Mouse (Mus musculus) midbrain, embryonic 13.5 days (tissue): ENCODE measurements around the gene Ctf2. TPM values are rescaled to one million over a fixed set of nuclear protein-coding genes. Genes with fewer than 3 reads are reported as not detected.
A peak's percentile ranks its signal among the peaks of the same experiment; 100 is the strongest.

Source experiments
- ATAC-seq: fragments of 200-750 bp; cut with Nextera tagmentation; 2 replicates; pipeline ENCODE4 v1.8.0; 2017; ENCODE audit warnings: mild to moderate bottlenecking, moderate TSS enrichment, moderate library complexity
- H3K27ac ChIP-seq: fragments of 300-500 bp; sonication (generic); 2 replicates; pipeline ENCODE4 v1.5.1; 2015; ENCODE audit warnings: inconsistent platforms, mild to moderate bottlenecking, moderate library complexity
- H3K27me3 ChIP-seq: fragments of 300-500 bp; sonication (generic); 2 replicates; pipeline ENCODE4 v1.6.1; 2015; ENCODE audit warnings: mild to moderate bottlenecking, inconsistent platforms
- H3K36me3 ChIP-seq: fragments of 300-500 bp; sonication (generic); 2 replicates; pipeline ENCODE4 v1.6.1; 2015; ENCODE audit warnings: mild to moderate bottlenecking, inconsistent platforms
- H3K4me1 ChIP-seq: fragments of 300-500 bp; sonication (generic); replicated peaks from 2 replicates; pipeline ENCODE4 v1.6.1; 2015; ENCODE audit warnings: inconsistent platforms
- H3K4me2 ChIP-seq: fragments of 300-500 bp; sonication (generic); replicated peaks from 2 replicates; pipeline ENCODE4 v1.6.1; 2015; ENCODE audit warnings: moderate library complexity, mild to moderate bottlenecking, inconsistent platforms
- H3K4me3 ChIP-seq: fragments of 300-500 bp; sonication (generic); replicated peaks from 2 replicates; pipeline ENCODE4 v1.5.1; 2015; ENCODE audit warnings: mild to moderate bottlenecking, inconsistent platforms
- H3K9ac ChIP-seq: fragments of 300-500 bp; sonication (generic); replicated peaks from 2 replicates; pipeline ENCODE4 v1.6.1; 2015; ENCODE audit warnings: mild to moderate bottlenecking, inconsistent platforms
- H3K9me3 ChIP-seq: fragments of 300-500 bp; sonication (generic); 2 replicates; pipeline ENCODE4 v1.6.1; 2016; ENCODE audit warnings: mild to moderate bottlenecking, inconsistent platforms
- WGBS: fragments of 180-500 bp; shearing (Covaris S2); methylation state at CpG from one replicate; pipeline ENCODE4 v1.1.7; 2015; 5-methylcytosine and 5-hydroxymethylcytosine counted together
- polyA plus RNA-seq: library from polyadenylated mRNA; unstranded; fragments of >200 nt; fragmentation: Nextera tagmentation; extraction: Ambion mirVana; gene quantifications from 2 replicates; pipeline ENCODE4 v1.2.1, GENCODE M21; 2015

Gene Ctf2
- polyA plus RNA-seq, 1 experiment from 2014 or later: 0.17 TPM

DNA sequence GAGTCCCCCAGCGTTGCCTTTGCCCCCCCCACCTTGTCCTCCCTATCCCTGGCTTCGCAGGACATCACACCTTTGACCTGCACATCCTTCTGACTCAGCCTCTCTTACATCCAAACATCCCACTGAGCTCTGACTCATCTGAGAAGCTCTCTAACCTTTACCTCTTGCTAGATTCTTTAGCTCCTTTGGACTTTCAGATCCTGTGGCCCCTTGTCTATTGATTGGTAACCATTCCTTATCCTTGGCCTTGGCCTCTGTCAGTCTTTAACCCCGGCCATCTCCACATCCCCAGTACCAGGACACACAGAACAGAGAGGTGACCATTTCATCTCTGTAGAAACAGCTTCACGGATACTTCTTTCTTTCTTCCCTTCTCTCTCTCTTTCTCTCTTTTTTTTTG, 1.8 kb downstream of the Ctf2 start:
- Histone ChIP-seq H3K4me3 (no peak overlapping the region), H3K4me2 (no peak overlapping the region), H3K9me3 (no peaks in the 10 kb centered on the region), H3K27me3 (no peaks in the 10 kb centered on the region), H3K9ac (no peak overlapping the region), H3K4me1 (no peaks in the 10 kb centered on the region), H3K36me3 (no peaks in the 10 kb centered on the region), H3K27ac (no peak overlapping the region)
- WGBS: 78% methylated on average over 4 of the region's 4 CpGs
- ATAC-seq: no peak

DNA sequence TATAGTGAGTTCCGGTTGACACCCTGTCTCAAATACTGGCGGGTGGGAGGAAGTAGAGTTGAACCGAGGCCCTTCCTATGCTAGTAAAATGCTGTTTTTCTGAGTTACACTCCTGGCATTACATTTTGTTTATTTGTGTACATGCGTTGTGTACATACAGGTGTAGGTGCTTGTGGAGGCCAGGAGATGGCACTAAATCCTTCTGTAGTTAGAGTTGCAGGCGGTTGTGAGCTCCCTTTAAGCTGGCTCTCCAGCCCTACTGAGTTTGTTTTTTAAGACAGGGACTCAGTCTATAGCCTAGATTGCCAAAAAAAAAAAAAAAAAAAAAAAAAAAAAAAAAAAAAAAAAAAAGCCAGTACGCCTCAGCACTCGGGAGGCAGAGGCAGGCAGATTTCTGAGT, 4.1 kb downstream of the Ctf2 start:
- ATAC-seq: no peak
- Histone ChIP-seq H3K9ac (no peak overlapping the region), H3K36me3 (no peaks in the 10 kb centered on the region), H3K4me2 (no peak overlapping the region), H3K27me3 (no peaks in the 10 kb centered on the region), H3K4me3 (no peak overlapping the region), H3K4me1 (no peaks in the 10 kb centered on the region), H3K27ac (no peak overlapping the region), H3K9me3 (no peaks in the 10 kb centered on the region)
- WGBS: 89% methylated on average over 7 of the region's 7 CpGs

GRCm38 (mm10) chr7:127725924-127726323, 6.0 kb downstream of the Ctf2 start:
- 39% methylated on average over 6 of the region's 6 CpGs for WGBS
- Histone ChIP-seq H3K4me2 (no peak overlapping the region), H3K9ac (no peak overlapping the region), H3K4me1 (no peaks in the 10 kb centered on the region), H3K27me3 (no peaks in the 10 kb centered on the region), H3K4me3 (no peak overlapping the region), H3K9me3 (no peaks in the 10 kb centered on the region), H3K36me3 (no peaks in the 10 kb centered on the region), H3K27ac (no peak overlapping the region)
- no peak for ATAC-seq

GRCm38 (mm10) chr7:127725490-127725889, 6.5 kb downstream of the Ctf2 start:
- ATAC-seq: no peak
- Histone ChIP-seq H3K4me1 (no peaks in the 10 kb centered on the region), H3K27ac (no peak overlapping the region), H3K4me2 (no peak overlapping the region), H3K27me3 (no peaks in the 10 kb centered on the region), H3K9ac (no peak overlapping the region), H3K9me3 (no peaks in the 10 kb centered on the region), H3K36me3 (no peaks in the 10 kb centered on the region), H3K4me3 (no peak overlapping the region)
- WGBS: 35% methylated on average over 2 of the region's 2 CpGs

DNA sequence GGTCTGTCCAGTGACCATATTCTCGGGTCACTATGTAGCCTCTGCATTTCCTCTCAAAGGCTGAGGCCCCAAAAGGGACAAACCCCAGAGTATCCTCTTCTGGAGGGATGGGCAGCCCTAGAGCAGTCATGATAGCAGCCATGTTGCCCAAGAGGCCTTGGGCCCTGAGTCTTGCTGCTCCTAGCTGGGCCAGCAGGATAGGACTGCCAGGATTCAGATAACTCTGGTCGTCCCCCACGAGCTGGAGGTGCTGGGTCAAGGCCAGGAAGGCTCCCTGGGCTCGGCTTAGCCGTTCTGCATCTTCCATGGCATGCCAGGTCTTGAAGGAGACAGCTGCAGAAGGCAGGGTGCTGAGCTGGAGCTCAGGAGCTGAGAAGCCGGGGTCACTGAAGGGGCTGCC, 12.7 kb downstream of the Ctf2 start:
- 91% methylated on average over 6 of the region's 6 CpGs for WGBS
- Histone ChIP-seq H3K36me3 (no peaks in the 10 kb centered on the region), H3K9ac (no peak overlapping the region), H3K27ac (no peak overlapping the region), H3K4me2 (no peak overlapping the region), H3K9me3 (no peaks in the 10 kb centered on the region), H3K4me3 (no peak overlapping the region), H3K27me3 (peaks cover 3% of the 10 kb centered on the region; the same call in 1 of the 2 replicates), H3K4me1 (peaks cover 11% of the 10 kb centered on the region)
- no peak for ATAC-seq

GRCm38 (mm10) chr7:127718339-127718738, 13.6 kb downstream of the Ctf2 start:
- 85% methylated on average over 6 of the region's 6 CpGs for WGBS
- no peak overlapping the region for H3K9ac ChIP-seq

GRCm38 (mm10) chr7:127716992-127717391, 15.0 kb downstream of the Ctf2 start:
- peak; percentile 65 for ATAC-seq
- Histone ChIP-seq H3K4me1 (peaks cover 28% of the 10 kb centered on the region), H3K4me2 (peak overlapping the region; percentile 55), H3K27ac (no peak overlapping the region), H3K27me3 (peaks cover 3% of the 10 kb centered on the region; the same call in 1 of the 2 replicates), H3K9ac (peak overlapping the region; percentile 62), H3K36me3 (no peaks in the 10 kb centered on the region), H3K4me3 (peak overlapping the region; percentile 33), H3K9me3 (no peaks in the 10 kb centered on the region)
- WGBS: 1% methylated on average over 34 of the region's 41 CpGs

More at GRCm38 (mm10) chr7:127718339-127718738, 13.6 kb downstream of the Ctf2 start:
- Histone ChIP-seq H3K9me3 (no peaks in the 10 kb centered on the region), H3K4me1 (peaks cover 16% of the 10 kb centered on the region), H3K4me2 (no peak overlapping the region), H3K27me3 (peaks cover 3% of the 10 kb centered on the region; the same call in 1 of the 2 replicates), H3K4me3 (no peak overlapping the region), H3K36me3 (no peaks in the 10 kb centered on the region), H3K27ac (no peak overlapping the region)
- no peak for ATAC-seq

DNA sequence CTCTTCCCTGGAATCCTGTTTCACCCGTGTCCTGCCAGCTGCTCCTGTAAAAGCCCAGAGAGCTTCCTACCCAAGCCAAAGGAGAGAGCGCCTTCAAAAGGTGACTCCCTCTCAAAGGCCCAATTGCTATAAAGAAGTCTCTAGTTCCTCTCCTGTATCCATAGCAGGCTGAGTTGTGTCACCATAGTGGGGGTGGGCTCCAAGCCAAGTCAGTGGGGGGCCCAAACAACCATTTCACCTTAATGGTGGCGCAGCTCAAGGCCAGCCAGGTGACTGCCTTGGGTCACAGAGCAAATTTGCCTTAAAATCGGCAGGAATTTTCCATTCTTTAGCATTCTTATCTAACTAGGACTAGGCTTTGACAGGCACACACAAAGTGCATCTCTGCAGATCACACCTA, 17.1 kb downstream of the Ctf2 start:
- Histone ChIP-seq H3K4me1 (peaks cover 28% of the 10 kb centered on the region), H3K27me3 (peaks cover 3% of the 10 kb centered on the region; the same call in 1 of the 2 replicates), H3K27ac (no peak overlapping the region), H3K4me2 (no peak overlapping the region), H3K9me3 (no peaks in the 10 kb centered on the region), H3K4me3 (no peak overlapping the region), H3K36me3 (no peaks in the 10 kb centered on the region), H3K9ac (no peak overlapping the region)
- WGBS: 92% methylated on average over 4 of the region's 4 CpGs
- ATAC-seq: no peak

DNA sequence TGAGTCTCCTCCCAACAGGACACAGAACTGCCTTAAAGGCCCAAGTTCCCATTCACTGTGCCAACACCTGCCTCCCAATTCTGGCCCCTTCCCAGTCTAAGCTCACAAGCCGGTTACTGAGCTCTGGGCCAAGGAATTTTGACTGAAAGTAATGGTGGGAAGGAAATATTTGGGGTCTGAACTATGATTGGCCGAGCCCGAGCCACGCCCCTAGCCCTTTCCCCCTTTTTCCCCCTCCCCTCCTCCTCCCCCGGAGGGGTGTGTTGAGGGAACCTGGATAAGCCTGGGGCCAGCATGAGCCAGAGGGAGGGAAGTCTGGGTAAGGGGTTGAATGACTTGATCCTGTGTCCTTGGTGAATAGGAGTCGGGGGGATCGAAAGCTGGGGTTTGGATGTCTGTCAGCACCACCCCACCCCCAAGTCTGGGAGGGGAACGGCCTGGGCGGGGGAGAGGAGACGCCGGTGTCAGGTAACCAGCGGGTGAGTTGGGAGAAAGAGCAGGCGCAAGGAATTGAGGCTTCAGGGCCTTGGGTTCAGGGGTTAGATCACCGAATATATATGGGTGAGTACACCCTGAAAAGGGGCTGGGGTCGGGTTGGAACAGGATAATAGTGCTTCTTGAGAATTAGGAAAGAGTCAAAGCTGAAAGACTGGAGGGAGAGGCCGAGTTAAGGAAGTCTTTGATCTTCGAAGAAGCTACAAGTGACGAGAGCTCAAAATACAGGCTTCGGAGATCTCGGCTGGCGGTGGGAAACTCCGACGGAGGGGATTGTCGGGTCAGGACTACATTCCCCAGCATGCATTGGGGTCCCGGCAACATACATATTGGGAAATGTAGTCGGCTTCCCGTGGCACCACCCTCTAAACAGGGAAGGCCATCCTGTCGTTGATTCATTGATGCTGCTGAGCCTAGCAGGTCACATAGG, 19.2 kb downstream of the Ctf2 start, which contains the start of gene Ctf1:
TSS of gene Ctf1 (plus strand) at position 276 of the 925 bp plus-strand sequence.
- peaks cover 3% of the 10 kb centered on the region; the same call in 1 of the 2 replicates for H3K27me3 ChIP-seq
- no peaks in the 10 kb centered on the region for H3K9me3 ChIP-seq
- no peak within 1 kb of the TSS for H3K9ac ChIP-seq
- peaks cover 38% of the 10 kb centered on the region for H3K4me1 ChIP-seq
- peak within 1 kb of the TSS; percentile 35 for H3K4me3 ChIP-seq
- H3K4me2 ChIP-seq: peak within 1 kb of the TSS; percentile 55
- ATAC-seq: peak; percentile 64
- H3K36me3 ChIP-seq: no peaks in the 10 kb centered on the region
- WGBS: 1% methylated on average over 28 of the region's 28 CpGs
- H3K27ac ChIP-seq: peak within 1 kb of the TSS; percentile 78

- no peak overlapping the region for H3K9ac ChIP-seq
- 78% methylated on average over 3 of the region's 3 CpGs for WGBS
- H3K4me3 ChIP-seq: no peak overlapping the region
- H3K4me1 ChIP-seq: peaks cover 40% of the 10 kb centered on the region
- ATAC-seq: no peak
- H3K36me3 ChIP-seq: peaks cover under 1% of the 10 kb centered on the region; the same call in 1 of the 2 replicates
- no peaks in the 10 kb centered on the region for H3K27me3 ChIP-seq
- no peak overlapping the region for H3K27ac ChIP-seq
- no peaks in the 10 kb centered on the region for H3K9me3 ChIP-seq
- H3K4me2 ChIP-seq: no peak overlapping the region
These were observed 20.5 kb downstream of the Ctf2 start for GRCm38 (mm10) chr7:127711456-127711855.

- no peak overlapping the region for H3K4me2 ChIP-seq
- 93% methylated on average over 3 of the region's 3 CpGs for WGBS
- ATAC-seq: no peak
- H3K36me3 ChIP-seq: peaks cover 5% of the 10 kb centered on the region
- no peak overlapping the region for H3K27ac ChIP-seq
- no peak overlapping the region for H3K4me3 ChIP-seq
- H3K4me1 ChIP-seq: peaks cover 40% of the 10 kb centered on the region
- H3K9ac ChIP-seq: no peak overlapping the region
- no peaks in the 10 kb centered on the region for H3K27me3 ChIP-seq
- no peaks in the 10 kb centered on the region for H3K9me3 ChIP-seq
These were observed 20.9 kb downstream of the Ctf2 start for GRCm38 (mm10) chr7:127711031-127711430.

GRCm38 (mm10) chr7:127709261-127709979, 22.5 kb downstream of the Ctf2 start:
- peak overlapping the region; percentile 58 for H3K4me2 ChIP-seq
- H3K36me3 ChIP-seq: peaks cover 19% of the 10 kb centered on the region
- H3K4me3 ChIP-seq: peak overlapping the region; percentile 80
- no peaks in the 10 kb centered on the region for H3K9me3 ChIP-seq
- H3K9ac ChIP-seq: peak overlapping the region; percentile 87; the same call in 1 of the 2 replicates
- no peaks in the 10 kb centered on the region for H3K27me3 ChIP-seq
- ATAC-seq: no peak
- H3K27ac ChIP-seq: peak overlapping the region; percentile 95; the same call in 1 of the 2 replicates
- H3K4me1 ChIP-seq: peaks cover 38% of the 10 kb centered on the region
- 75% methylated on average over 5 of the region's 5 CpGs for WGBS
